Mouse (Mus musculus) activated CD4-positive, CD25-positive, alpha-beta regulatory T cell, adult 4 months (primary cell): ENCODE data around the gene Fam3b. TPM values are rescaled to one million over a fixed set of nuclear protein-coding genes. Genes with fewer than 3 reads are reported as not detected.

ENCODE experiments used
- polyA plus RNA-seq, 2 experiments: library from polyadenylated mRNA; unstranded; fragments of 100-300 nt; shearing (Covaris generic); gene quantifications; one replicate each; pipeline ENCODE4 v1.2.1; 2017

Gene Fam3b
- polyA plus RNA-seq, 2 experiments from 2014 or later: 1.4 to 1.9 TPM

Other genes starting within 250 kb of the Fam3b start
- 1 to 10 TPM in 1 of 2 experiments, under 1 TPM in 1; 0.25 to 2.0 TPM for gene Bace2, start 158.1 kb downstream of the Fam3b start, polyA plus RNA-seq
- gene Mx1, start 51.9 kb downstream of the Fam3b start, polyA plus RNA-seq: 1 to 10 TPM; 8.3 to 8.7 TPM
- gene Tmprss2, start 96.4 kb upstream of the Fam3b start, polyA plus RNA-seq: under 1 TPM in 1 of 2 experiments, not detected in 1; 0.05 TPM
- gene Ripk4, start 249.0 kb upstream of the Fam3b start, polyA plus RNA-seq: under 1 TPM in 1 of 2 experiments, not detected in 1; 0.25 TPM